Comparison of ENCODE assay signal across 13 mouse cellular contexts in the genomic region with DNA sequence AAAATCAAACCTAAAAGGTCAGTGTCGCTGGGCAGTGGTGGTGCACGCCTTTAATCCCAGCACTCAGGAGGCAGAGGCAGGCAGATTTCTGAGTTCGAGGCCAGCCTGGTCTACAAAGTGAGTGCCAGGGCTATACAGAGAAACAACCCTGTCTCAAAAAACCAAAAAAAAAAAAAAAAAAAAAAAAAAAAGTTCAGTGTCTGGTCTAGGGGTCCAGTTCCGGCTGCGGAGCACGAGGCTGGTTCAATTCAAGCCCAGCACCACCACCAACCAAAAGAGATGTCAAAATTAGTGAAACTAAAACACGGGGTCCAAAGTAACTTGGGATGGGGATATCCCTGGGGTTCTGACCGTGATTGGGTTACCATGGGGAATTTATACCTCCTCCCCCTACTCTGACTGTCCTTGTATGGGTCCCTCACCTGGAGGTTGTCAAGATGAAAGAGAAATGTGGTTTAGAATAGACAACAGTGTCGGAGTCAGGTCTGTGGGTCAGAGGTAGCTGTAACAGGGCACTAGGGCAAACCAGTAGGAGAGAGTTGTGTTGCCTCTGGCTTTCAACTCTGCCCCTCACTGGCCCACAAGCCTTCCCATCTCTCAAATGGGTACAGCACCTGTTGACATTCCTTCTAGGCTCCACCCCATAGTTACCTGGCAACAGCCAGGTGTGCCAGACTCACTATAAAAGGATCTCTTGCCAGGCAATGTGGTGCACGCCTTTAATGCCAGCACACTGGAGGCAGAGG. TPM values are rescaled to one million over a fixed set of nuclear protein-coding genes. Genes with fewer than 3 reads are reported as not detected.
DNase-seq lines count a peak whose midpoint lies in the region; ATAC-seq and TF ChIP-seq lines count a peak whose summit lies in the region.
"Had no signal": no experiment of that assay in that cellular context is flagged by ENCODE, and none has a peak within 500 bp of the region (broad histone marks: within the 10 kb centered on the region; RNA-seq: fewer than 3 reads in every experiment).

No protein-coding gene starts in this region.

- TF ChIP-seq CTCF in heart, adult 2 months (IDR thresholded peaks at IDR 0.05) = no peak
- no peak for TF ChIP-seq CTCF in testis, adult 2 months (IDR thresholded peaks at IDR 0.05; ENCODE audit: control insufficient read depth, insufficient read depth, insufficient replicate concordance, low read depth, low read length)
- TF ChIP-seq CTCF in stomach, postnatal 0 days (IDR thresholded peaks at IDR 0.05; ENCODE audit: low read depth) = no peak

- H3K27ac ChIP-seq in heart, embryonic 15.5 days = no peak overlapping the region
- H3K27ac ChIP-seq in heart, adult 2 months = no peak overlapping the region
- H3K27ac ChIP-seq in testis, adult 2 months (ENCODE audit: control insufficient read depth, insufficient read depth, low read depth, low read length) = no peak overlapping the region
- peak overlapping the region; percentile 98; the same call in 1 of the 2 replicates for H3K27ac ChIP-seq in limb, embryonic 12.5 days
- H3K27ac ChIP-seq in stomach, postnatal 0 days (replicated peaks) = peak overlapping the region; percentile 99; the same call in 1 of the 2 replicates

- no peak for TF ChIP-seq EP300 in heart, adult 2 months (IDR thresholded peaks at IDR 0.05; ENCODE audit: insufficient read depth, low read depth, low read length)
- TF ChIP-seq EP300 in stomach, postnatal 0 days (optimal IDR thresholded peaks at IDR 0.05) = no peak

- no peak for DNase-seq in heart, adult 2 months
- DNase-seq in testis, postnatal 14 days (ENCODE audit: low spot score) = no peak
- no peak for DNase-seq in stomach, postnatal 0 days (ENCODE audit: low spot score)
- no peak for DNase-seq in left cerebral cortex, postnatal 4 days
- DNase-seq in cerebellum, adult 9-11 months = no peak
- DNase-seq: adrenal gland, postnatal 10 days; gastrocnemius, postnatal 14 days; thymus, postnatal 25 days had no signal

- H3K79me2 ChIP-seq in heart, adult 2 months (replicated peaks; ENCODE audit: control insufficient read depth, insufficient read depth, low read length) = no peaks in the 10 kb centered on the region

- no peaks in the 10 kb centered on the region for H3K9me3 ChIP-seq in heart, embryonic 15.5 days (replicated peaks)
- no peaks in the 10 kb centered on the region for H3K9me3 ChIP-seq in limb, embryonic 12.5 days
- no peaks in the 10 kb centered on the region for H3K9me3 ChIP-seq in stomach, postnatal 0 days (ENCODE audit: control insufficient read depth, low read length)

- no peak for ATAC-seq in heart, embryonic 15.5 days (replicated peaks; ENCODE audit: insufficient number of reproducible peaks, insufficient read depth, low FRiP score, low read depth)
- no peak for ATAC-seq in limb, embryonic 12.5 days (ENCODE audit: insufficient number of reproducible peaks, insufficient read depth, low FRiP score, low TSS enrichment, low read depth)
- ATAC-seq in stomach, postnatal 0 days (ENCODE audit: low FRiP score, low TSS enrichment) = no peak

- peak overlapping the region; percentile 95; the same call in 1 of the 2 replicates for H3K4me2 ChIP-seq in heart, embryonic 15.5 days
- peak overlapping the region; percentile 93; the same call in 1 of the 2 replicates for H3K4me2 ChIP-seq in limb, embryonic 12.5 days
- H3K4me2 ChIP-seq in stomach, postnatal 0 days (replicated peaks; ENCODE audit: low read depth) = no peak overlapping the region

- H3K36me3 ChIP-seq in heart, embryonic 15.5 days = no peaks in the 10 kb centered on the region
- no peaks in the 10 kb centered on the region for H3K36me3 ChIP-seq in heart, adult 2 months (ENCODE audit: control insufficient read depth, insufficient read depth, low read length)
- no peaks in the 10 kb centered on the region for H3K36me3 ChIP-seq in testis, adult 2 months (ENCODE audit: control insufficient read depth, insufficient read depth, low read length)
- H3K36me3 ChIP-seq in limb, embryonic 12.5 days = peaks cover 11% of the 10 kb centered on the region; the same call in 1 of the 2 replicates
- H3K36me3 ChIP-seq in stomach, postnatal 0 days (ENCODE audit: control insufficient read depth, insufficient read depth, low read length) = no peaks in the 10 kb centered on the region

- TF ChIP-seq POLR2A in heart, adult 2 months (IDR thresholded peaks at IDR 0.05; ENCODE audit: insufficient read depth, low read depth, low read length) = no peak
- TF ChIP-seq POLR2A in testis, adult 2 months (IDR thresholded peaks at IDR 0.05; ENCODE audit: control insufficient read depth, low read depth, low read length) = no peak

- peak overlapping the region; percentile 83; the same call in 1 of the 2 replicates for H3K4me3 ChIP-seq in heart, embryonic 15.5 days
- no peak overlapping the region for H3K4me3 ChIP-seq in heart, adult 2 months
- peak overlapping the region; percentile 94 for H3K4me3 ChIP-seq in testis, adult 2 months (ENCODE audit: control insufficient read depth, low read depth, low read length)
- no peak overlapping the region for H3K4me3 ChIP-seq in limb, embryonic 12.5 days (replicated peaks)
- H3K4me3 ChIP-seq in stomach, postnatal 0 days (ENCODE audit: low read depth, low read length) = no peak overlapping the region

- H3K27me3 ChIP-seq in heart, embryonic 15.5 days = no peaks in the 10 kb centered on the region
- H3K27me3 ChIP-seq in heart, adult 2 months (ENCODE audit: control insufficient read depth, insufficient read depth, low read length) = no peaks in the 10 kb centered on the region
- H3K27me3 ChIP-seq in testis, adult 2 months (ENCODE audit: control insufficient read depth, insufficient read depth, low read length) = no peaks in the 10 kb centered on the region
- no peaks in the 10 kb centered on the region; the same call in 1 of the 2 replicates for H3K27me3 ChIP-seq in limb, embryonic 12.5 days
- no peaks in the 10 kb centered on the region for H3K27me3 ChIP-seq in stomach, postnatal 0 days (ENCODE audit: control insufficient read depth, insufficient read depth, low read length)

- WGBS in heart, embryonic 15.5 days = 93% methylated on average over 10 of the region's 10 CpGs
- 94% methylated on average over 10 of the region's 10 CpGs for WGBS in heart, adult 2 months
- WGBS in limb, embryonic 12.5 days = 93% methylated on average over 10 of the region's 10 CpGs
- WGBS in stomach, postnatal 0 days = 95% methylated on average over 10 of the region's 10 CpGs

- intact Hi-C loops in heart, adult 2 months (cut with DNase I) = no loop called here
- intact Hi-C loops in left cerebral cortex, postnatal 4 days (cut with DNase I) = no loop called here

- no peak overlapping the region for H3K9ac ChIP-seq in heart, embryonic 15.5 days
- no peak overlapping the region for H3K9ac ChIP-seq in heart, adult 2 months (ENCODE audit: low read depth, low read length)
- no peak overlapping the region for H3K9ac ChIP-seq in limb, embryonic 12.5 days (replicated peaks)
- no peak overlapping the region for H3K9ac ChIP-seq in stomach, postnatal 0 days (ENCODE audit: low read length)

- H3K4me1 ChIP-seq in heart, embryonic 15.5 days (replicated peaks) = peaks cover 36% of the 10 kb centered on the region
- H3K4me1 ChIP-seq in heart, adult 2 months (ENCODE audit: control insufficient read depth, insufficient read depth, low read length) = peaks cover 10% of the 10 kb centered on the region
- H3K4me1 ChIP-seq in testis, adult 2 months (ENCODE audit: control insufficient read depth, insufficient read depth, low read length) = peaks cover 26% of the 10 kb centered on the region
- peaks cover 40% of the 10 kb centered on the region for H3K4me1 ChIP-seq in limb, embryonic 12.5 days (replicated peaks)
- H3K4me1 ChIP-seq in stomach, postnatal 0 days (replicated peaks; ENCODE audit: control insufficient read depth, insufficient read depth) = peaks cover 18% of the 10 kb centered on the region

RNA-seq across cellular contexts. Expression of a gene that starts 1.2 kb away (rescaled TPM):
- polyA plus RNA-seq in heart, embryonic 15.5 days (2015; fragmentation: Nextera tagmentation; extraction: Ambion mirVana) = 21.2 and 32.3 TPM in 2 replicates
- total RNA-seq in heart, adult 2 months (2021) = 10 to 100 TPM; 20.6 to 23.2 TPM
- 12.3 and 12.9 TPM in 2 replicates for polyA plus RNA-seq in heart, adult 2 months (2012; rRNA removed)
- 27.4 and 29.4 TPM in 2 replicates for polyA plus RNA-seq in testis, adult 2 months (2012; rRNA removed)
- polyA plus RNA-seq in limb, embryonic 12.5 days (2016; fragmentation: Nextera tagmentation; extraction: Ambion mirVana) = 119 and 120 TPM in 2 replicates
- 28.9 and 30.6 TPM in 2 replicates for polyA plus RNA-seq in stomach, postnatal 0 days (2015; fragmentation: Nextera tagmentation; extraction: Ambion mirVana)
- 10 to 100 TPM; 53.1 to 53.4 TPM for total RNA-seq in left cerebral cortex, postnatal 4 days (2021)

RNA-seq across cellular contexts. Expression of a gene that starts 43.0 kb away (rescaled TPM):
- polyA plus RNA-seq in heart, embryonic 15.5 days (2015; fragmentation: Nextera tagmentation; extraction: Ambion mirVana) = 0.74 and 5.1 TPM in 2 replicates
- total RNA-seq in heart, adult 2 months (2021) = not detected
- polyA plus RNA-seq in heart, adult 2 months (2012; rRNA removed) = 0.18 TPM in 1 of 2 replicates, not detected in the other
- polyA plus RNA-seq in testis, adult 2 months (2012; rRNA removed) = 74.1 and 80.7 TPM in 2 replicates
- 0.60 and 0.75 TPM in 2 replicates for polyA plus RNA-seq in limb, embryonic 12.5 days (2016; fragmentation: Nextera tagmentation; extraction: Ambion mirVana)
- 0.16 and 0.19 TPM in 2 replicates for polyA plus RNA-seq in stomach, postnatal 0 days (2015; fragmentation: Nextera tagmentation; extraction: Ambion mirVana)
- not detected for total RNA-seq in left cerebral cortex, postnatal 4 days (2021)
- total RNA-seq: common myeloid progenitor, adult 5-6 weeks; gastrocnemius, postnatal 14 days; megakaryocyte progenitor cell, adult 5-6 weeks had no signal

Comparison
In these comparisons a context has a peak if more than half of its experiments do, and no peak if none do; other contexts are left out.
1. H3K4me3 ChIP-seq: peak in heart, embryonic 15.5 days (single experiment) and testis, adult 2 months (single experiment); none in heart, adult 2 months (single experiment), limb, embryonic 12.5 days (single experiment) and stomach, postnatal 0 days (single experiment).
2. H3K27ac ChIP-seq: peak in limb, embryonic 12.5 days (single experiment) and stomach, postnatal 0 days (single experiment); none in heart, embryonic 15.5 days (single experiment), heart, adult 2 months (single experiment) and testis, adult 2 months (single experiment).
3. RNA of a gene that starts 43.0 kb away (polyA plus RNA-seq): 74.1 to 80.7 TPM in testis, adult 2 months; 0.60 to 0.75 TPM in limb, embryonic 12.5 days, 0.74 to 5.1 TPM in heart, embryonic 15.5 days, 0.16 to 0.19 TPM in stomach, postnatal 0 days and 0.18 TPM in heart, adult 2 months; every median in the first group is over 10 times any median in the second.